Mouse (Mus musculus) MEL (cell line): ENCODE data around the gene Aspdh. TPM values are rescaled to one million over a fixed set of nuclear protein-coding genes. Genes with fewer than 3 reads are reported as not detected.

Experiments
- DNase-seq: peaks from one replicate; pipeline ENCODE4 v3.0.0; 2011; ENCODE audit warnings: low read depth, low spot score
- H3K27ac ChIP-seq: 2 replicates; pipeline ENCODE4 v1.5.1; 2012; ENCODE audit warnings: low read depth, mild to moderate bottlenecking, control low read depth, low read length, moderate library complexity; ENCODE audit not compliant: control insufficient read depth
- H3K27me3 ChIP-seq, 2 experiments: fragments of 150-350 bp in 1 of 2; sonication (generic) in 1 of 2; 2 replicates each; pipeline ENCODE4 v1.6.1; 2012; ENCODE audit warnings: low read length in 2 of 2, mild to moderate bottlenecking in 2 of 2, improper control_type of control experiment in 1 of 2, moderate library complexity in 1 of 2; ENCODE audit not compliant: insufficient read depth in 2 of 2, control insufficient read depth in 1 of 2
- H3K36me3 ChIP-seq, 2 experiments: 2 replicates each; pipeline ENCODE4 v1.6.1; 2012 to 2014; ENCODE audit warnings: low read length in 2 of 2, improper control_type of control experiment in 1 of 2, inconsistent platforms in 1 of 2, mild to moderate bottlenecking in 1 of 2; ENCODE audit not compliant: insufficient read depth in 2 of 2, control insufficient read depth in 1 of 2
- H3K4me1 ChIP-seq, 2 experiments: fragments of 150-350 bp in 1 of 2; sonication (generic) in 1 of 2; 2 replicates each; pipeline ENCODE4 v1.6.1; 2012; ENCODE audit warnings: low read length in 2 of 2, improper control_type of control experiment in 1 of 2, mild to moderate bottlenecking in 1 of 2; ENCODE audit not compliant: insufficient read depth in 2 of 2, control insufficient read depth in 1 of 2
- H3K4me3 ChIP-seq, 2 experiments: fragments of 150-350 bp in 1 of 2; sonication (generic) in 1 of 2; 2 replicates each; pipeline ENCODE4 v1.5.1; 2012; ENCODE audit warnings: low read depth in 2 of 2, low read length in 2 of 2, mild to moderate bottlenecking in 2 of 2, moderate library complexity in 2 of 2, control low read depth in 1 of 2, improper control_type of control experiment in 1 of 2; ENCODE audit not compliant: control insufficient read depth in 1 of 2, insufficient read depth in 1 of 2
- H3K79me2 ChIP-seq: 2 replicates; pipeline ENCODE4 v1.6.1; 2012; ENCODE audit warnings: mild to moderate bottlenecking, low read length, moderate library complexity; ENCODE audit not compliant: control insufficient read depth, poor library complexity, insufficient read depth
- H3K9ac ChIP-seq: 2 replicates; pipeline ENCODE4 v1.6.1; 2012; ENCODE audit warnings: low read depth, mild to moderate bottlenecking, control low read depth, low read length, moderate library complexity; ENCODE audit not compliant: control insufficient read depth, poor library complexity, severe bottlenecking
- H3K9me3 ChIP-seq: fragments of 150-350 bp; sonication (generic); replicated peaks from 2 replicates; pipeline ENCODE4 v1.6.1; 2012; ENCODE audit warnings: mild to moderate bottlenecking, low read length, improper control_type of control experiment, moderate library complexity; ENCODE audit not compliant: insufficient read depth
- BHLHE40 ChIP-seq: IDR thresholded peaks from 2 replicates; pipeline ENCODE4 v1.6.1; 2012; ENCODE audit warnings: low read depth, mild to moderate bottlenecking, inconsistent platforms, low read length, improper control_type of control experiment, borderline replicate concordance
- CHD1 ChIP-seq: IDR thresholded peaks from 2 replicates; pipeline ENCODE4 v1.6.1; 2012; ENCODE audit warnings: low read depth, mild to moderate bottlenecking, inconsistent platforms, low read length, improper control_type of control experiment
- CHD2 ChIP-seq: IDR thresholded peaks from 2 replicates; pipeline ENCODE4 v1.6.1; 2011; ENCODE audit warnings: low read length, improper control_type of control experiment
- CTCF ChIP-seq, 3 experiments: IDR thresholded peaks in 2 of 3; conservative IDR thresholded peaks in 1 of 3; 2 replicates each; pipeline ENCODE4 v1.5.1; 2011 to 2012; ENCODE audit warnings: low read length in 3 of 3, low read depth in 2 of 3, mild to moderate bottlenecking in 2 of 3, improper control_type of control experiment in 1 of 3, inconsistent platforms in 1 of 3, mixed read lengths in 1 of 3, moderate library complexity in 1 of 3; ENCODE audit not compliant: control insufficient read depth in 1 of 3, insufficient read depth in 1 of 3, poor library complexity in 1 of 3, severe bottlenecking in 1 of 3
- E2F4 ChIP-seq: IDR thresholded peaks from 2 replicates; pipeline ENCODE4 v1.6.1; 2011; ENCODE audit warnings: low read depth, low read length, improper control_type of control experiment, borderline replicate concordance
- EP300 ChIP-seq, 2 experiments: IDR thresholded peaks; 2 replicates each; pipeline ENCODE4 v1.6.1; 2011; ENCODE audit warnings: improper control_type of control experiment in 2 of 2, low read length in 2 of 2, low read depth in 1 of 2, mild to moderate bottlenecking in 1 of 2
- GABPA ChIP-seq: IDR thresholded peaks from 2 replicates; pipeline ENCODE4 v1.6.1; 2012; ENCODE audit warnings: low read depth, mild to moderate bottlenecking, inconsistent platforms, low read length, improper control_type of control experiment, moderate library complexity
- GATA1 ChIP-seq: IDR thresholded peaks from 2 replicates; pipeline ENCODE4 v1.6.1; 2011; ENCODE audit warnings: low read depth, low read length, improper control_type of control experiment
- HCFC1 ChIP-seq: IDR thresholded peaks from 2 replicates; pipeline ENCODE4 v1.6.1; 2012; ENCODE audit warnings: low read depth, mild to moderate bottlenecking, inconsistent platforms, low read length, improper control_type of control experiment, moderate library complexity
- JUND ChIP-seq: IDR thresholded peaks from 2 replicates; pipeline ENCODE4 v1.6.1; 2011; ENCODE audit warnings: low read depth, mild to moderate bottlenecking, improper control_type of control experiment, low read length
- MAFK ChIP-seq: IDR thresholded peaks from 2 replicates; pipeline ENCODE4 v1.6.1; 2011; ENCODE audit warnings: low read depth, mild to moderate bottlenecking, low read length, improper control_type of control experiment, borderline replicate concordance
- MAZ ChIP-seq: IDR thresholded peaks from 2 replicates; pipeline ENCODE4 v1.6.1; 2012; ENCODE audit warnings: low read depth, mild to moderate bottlenecking, inconsistent platforms, low read length, improper control_type of control experiment
- MEF2A ChIP-seq: IDR thresholded peaks from 2 replicates; pipeline ENCODE4 v1.6.1; 2014; ENCODE audit warnings: low read depth, mild to moderate bottlenecking, inconsistent platforms, low read length, improper control_type of control experiment; ENCODE audit not compliant: poor library complexity, insufficient replicate concordance, severe bottlenecking; ENCODE audit errors: extremely low read depth
- MXI1 ChIP-seq: IDR thresholded peaks from 2 replicates; pipeline ENCODE4 v1.6.1; 2011; ENCODE audit warnings: mild to moderate bottlenecking, low read depth, low read length, improper control_type of control experiment
- MYB ChIP-seq: IDR thresholded peaks from 2 replicates; pipeline ENCODE4 v1.6.1; 2011; ENCODE audit warnings: mild to moderate bottlenecking, low read depth, low read length, improper control_type of control experiment
- NELFE ChIP-seq: IDR thresholded peaks from 2 replicates; pipeline ENCODE4 v1.6.1; 2011; ENCODE audit warnings: low read depth, low read length, improper control_type of control experiment
- POLR2A ChIP-seq, 2 experiments: IDR thresholded peaks; 2 replicates each; pipeline ENCODE4 v1.6.1; 2011 to 2012; ENCODE audit warnings: low read length in 2 of 2, mild to moderate bottlenecking in 2 of 2, control low read depth in 1 of 2, improper control_type of control experiment in 1 of 2, low read depth in 1 of 2, moderate library complexity in 1 of 2; ENCODE audit not compliant: control insufficient read depth in 1 of 2, insufficient read depth in 1 of 2, poor library complexity in 1 of 2
- POLR2AphosphoS2 ChIP-seq: IDR thresholded peaks from 2 replicates; pipeline ENCODE4 v1.6.1; 2011; ENCODE audit warnings: low read length, improper control_type of control experiment
- POLR2AphosphoS5 ChIP-seq: IDR thresholded peaks from 2 replicates; pipeline ENCODE4 v1.6.1; 2012; ENCODE audit warnings: low read depth, borderline replicate concordance, mild to moderate bottlenecking, inconsistent platforms, low read length, moderate library complexity, mixed read lengths
- RAD21 ChIP-seq: IDR thresholded peaks from 2 replicates; pipeline ENCODE4 v1.6.1; 2011; ENCODE audit warnings: mild to moderate bottlenecking, low read depth, low read length, improper control_type of control experiment
- RCOR1 ChIP-seq: IDR thresholded peaks from 2 replicates; pipeline ENCODE4 v1.6.1; 2012; ENCODE audit warnings: low read depth, mild to moderate bottlenecking, inconsistent platforms, low read length, improper control_type of control experiment
- SIN3A ChIP-seq: IDR thresholded peaks from 2 replicates; pipeline ENCODE4 v1.6.1; 2012; ENCODE audit warnings: low read length, improper control_type of control experiment, inconsistent platforms
- SMC3 ChIP-seq: IDR thresholded peaks from 2 replicates; pipeline ENCODE4 v1.6.1; 2011; ENCODE audit warnings: low read depth, low read length, improper control_type of control experiment
- TAL1 ChIP-seq: IDR thresholded peaks from 2 replicates; pipeline ENCODE4 v1.6.1; 2012; ENCODE audit warnings: mild to moderate bottlenecking, inconsistent platforms, low read length, moderate library complexity, mixed read lengths
- TCF12 ChIP-seq: IDR thresholded peaks from 2 replicates; pipeline ENCODE4 v1.6.1; 2014; ENCODE audit warnings: low read depth, mild to moderate bottlenecking, inconsistent platforms, low read length, improper control_type of control experiment, moderate library complexity
- UBTF ChIP-seq: IDR thresholded peaks from 2 replicates; pipeline ENCODE4 v1.6.1; 2012; ENCODE audit warnings: low read depth, mild to moderate bottlenecking, inconsistent platforms, low read length, improper control_type of control experiment, moderate library complexity, borderline replicate concordance; ENCODE audit not compliant: insufficient read depth
- USF1 ChIP-seq: IDR thresholded peaks from 2 replicates; pipeline ENCODE4 v1.6.1; 2014; ENCODE audit warnings: low read depth, mild to moderate bottlenecking, inconsistent platforms, low read length, improper control_type of control experiment, moderate library complexity
- USF2 ChIP-seq, 2 experiments: IDR thresholded peaks; 2 replicates each; pipeline ENCODE4 v1.6.1; 2011 to 2012; ENCODE audit warnings: improper control_type of control experiment in 2 of 2, low read length in 2 of 2, borderline replicate concordance in 1 of 2, inconsistent platforms in 1 of 2, low read depth in 1 of 2, mild to moderate bottlenecking in 1 of 2; ENCODE audit not compliant: insufficient read depth in 1 of 2
- ZC3H11A ChIP-seq: IDR thresholded peaks from 2 replicates; pipeline ENCODE4 v1.6.1; 2012; ENCODE audit warnings: low read depth, mild to moderate bottlenecking, inconsistent platforms, low read length, improper control_type of control experiment
- ZMIZ1 ChIP-seq: IDR thresholded peaks from 2 replicates; pipeline ENCODE4 v1.6.1; 2012; ENCODE audit warnings: low read depth, mild to moderate bottlenecking, inconsistent platforms, low read length, improper control_type of control experiment, moderate library complexity
- ZNF384 ChIP-seq: IDR thresholded peaks from 2 replicates; pipeline ENCODE4 v1.6.1; 2012; ENCODE audit warnings: low read depth, mild to moderate bottlenecking, inconsistent platforms, low read length, improper control_type of control experiment
- polyA plus RNA-seq, 2 experiments: library from polyadenylated mRNA; stranded (reverse) in 1 of 2; unstranded in 1 of 2; fragments of >175 nt in 1 of 2; fragments of >200 nt in 1 of 2; gene quantifications; 2 replicates each; pipeline versions ENCODE4 v1.2.1 to v1.2.4; 2012; ENCODE audit warnings: low replicate concordance in 2 of 2, low read depth in 1 of 2; ENCODE audit not compliant: insufficient read length in 2 of 2, insufficient read depth in 1 of 2, missing spikeins in 1 of 2
- total RNA-seq: library from RNA; depleted of rRNA; stranded (reverse); fragments of 300-350 nt; gene quantifications from 2 replicates; pipeline ENCODE4 v1.2.3, GENCODE M21; 2012

Aspdh gene
- total and polyA plus RNA-seq, 3 experiments: 0.89 TPM; not detected in 2

- no peak overlapping the region for H3K4me3 ChIP-seq
- H3K27me3 ChIP-seq: peaks cover 0 to 1% of the 10 kb centered on the region in 2 experiments; a peak in 3 of 4 replicates
- H3K79me2 ChIP-seq: no peaks in the 10 kb centered on the region
- TF ChIP-seq MYB (no peak), UBTF (no peak), RAD21 (no peak), ZMIZ1 (no peak), USF1 (no peak), TAL1 (no peak), GATA1 (no peak), ZNF384 (no peak), MAFK (no peak), TCF12 (no peak), GABPA (no peak), CTCF (IDR thresholded peaks at IDR 0.05 in 2 of 3, conservative IDR thresholded peaks at IDR 0.05 in 1 of 3; ENCODE audit: control insufficient read depth in 1 of 3, insufficient read depth in 1 of 3, low read depth in 2 of 3, low read length in 3 of 3, poor library complexity in 1 of 3, severe bottlenecking in 1 of 3) (no peak), CHD1 (no peak), E2F4 (no peak), MXI1 (no peak), EP300 (IDR thresholded peaks at IDR 0.05; ENCODE audit: low read depth in 1 of 2, low read length in 2 of 2) (no peak), ZC3H11A (no peak)
- H3K9ac ChIP-seq: no peak overlapping the region
- H3K4me1 ChIP-seq: no peaks in the 10 kb centered on the region
- no peak overlapping the region for H3K27ac ChIP-seq
- no peaks in the 10 kb centered on the region for H3K36me3 ChIP-seq
- no peaks in the 10 kb centered on the region for H3K9me3 ChIP-seq
- DNase-seq: no peak
Observed at GRCm38 (mm10) chr7:44444886-44445527, 20.2 kb upstream of the Aspdh start.

- DNase-seq: no peak
- H3K79me2 ChIP-seq: no peaks in the 10 kb centered on the region
- H3K36me3 ChIP-seq: no peaks in the 10 kb centered on the region
- no peaks in the 10 kb centered on the region for H3K4me1 ChIP-seq
- H3K9ac ChIP-seq: no peak overlapping the region
- H3K27ac ChIP-seq: no peak overlapping the region
- peaks cover 0 to 1% of the 10 kb centered on the region in 2 experiments; a peak in 3 of 4 replicates for H3K27me3 ChIP-seq
- H3K4me3 ChIP-seq: no peak overlapping the region
- H3K9me3 ChIP-seq: no peaks in the 10 kb centered on the region
- TF ChIP-seq NELFE: no peak
- no peak for TF ChIP-seq JUND
- no peak for TF ChIP-seq CHD2
- no peak for TF ChIP-seq ZMIZ1
- TF ChIP-seq POLR2AphosphoS5: no peak
- no peak for TF ChIP-seq TAL1
- no peak for TF ChIP-seq SMC3
- no peak for TF ChIP-seq USF2 (IDR thresholded peaks at IDR 0.05; ENCODE audit: borderline replicate concordance in 1 of 2, insufficient read depth in 1 of 2, low read depth in 1 of 2, low read length in 2 of 2)
- TF ChIP-seq RCOR1: no peak
- no peak for TF ChIP-seq MEF2A
- TF ChIP-seq GATA1: no peak
- no peak for TF ChIP-seq BHLHE40
- no peak for TF ChIP-seq MAZ
- TF ChIP-seq SIN3A: no peak
- TF ChIP-seq POLR2AphosphoS2: no peak
- TF ChIP-seq HCFC1: no peak
- no peak for TF ChIP-seq POLR2A (IDR thresholded peaks at IDR 0.05; ENCODE audit: control insufficient read depth in 1 of 2, insufficient read depth in 1 of 2, low read depth in 1 of 2, low read length in 2 of 2, poor library complexity in 1 of 2)
Observed at GRCm38 (mm10) chr7:44445528-44445923, 19.7 kb upstream of the Aspdh start.
